Mouse (Mus musculus) limb, embryonic 11.5 days (tissue): ENCODE results near the gene Ankrd55. TPM values are rescaled to one million over a fixed set of nuclear protein-coding genes. Genes with fewer than 3 reads are reported as not detected.

Experiments
- ATAC-seq: fragments of 200-750 bp; cut with Nextera tagmentation; 2 replicates; pipeline ENCODE4 v1.8.0; 2017; ENCODE audit warnings: low read depth; ENCODE audit not compliant: insufficient number of reproducible peaks, low FRiP score, low TSS enrichment
- DNase-seq: peaks from one replicate; pipeline ENCODE4 v3.0.0-alpha.2; 2015; ENCODE audit warnings: low spot score
- H3K27ac ChIP-seq: fragments of 300-500 bp; sonication (generic); replicated peaks from 2 replicates; pipeline ENCODE4 v1.5.1; 2014; ENCODE audit warnings: low read depth, mild to moderate bottlenecking, low read length
- H3K27me3 ChIP-seq: fragments of 300-500 bp; sonication (generic); 2 replicates; pipeline ENCODE4 v1.6.1; 2014; ENCODE audit warnings: mild to moderate bottlenecking, low read length, mixed read lengths; ENCODE audit not compliant: control insufficient read depth, insufficient read depth
- H3K36me3 ChIP-seq: fragments of 300-500 bp; sonication (generic); 2 replicates; pipeline ENCODE4 v1.6.1; 2014; ENCODE audit warnings: mild to moderate bottlenecking, low read length, moderate library complexity, mixed read lengths; ENCODE audit not compliant: control insufficient read depth, insufficient read depth
- H3K4me1 ChIP-seq: fragments of 300-500 bp; sonication (generic); 2 replicates; pipeline ENCODE4 v1.6.1; 2014; ENCODE audit warnings: low read length, mixed read lengths; ENCODE audit not compliant: control insufficient read depth, insufficient read depth
- H3K4me2 ChIP-seq: fragments of 300-500 bp; sonication (generic); 2 replicates; pipeline ENCODE4 v1.6.1; 2014; ENCODE audit warnings: low read depth, mild to moderate bottlenecking, moderate library complexity; ENCODE audit not compliant: severe bottlenecking
- H3K4me3 ChIP-seq: fragments of 300-500 bp; sonication (generic); 2 replicates; pipeline ENCODE4 v1.5.1; 2014; ENCODE audit warnings: low read depth, low read length
- H3K9ac ChIP-seq: fragments of 300-500 bp; sonication (generic); 2 replicates; pipeline ENCODE4 v1.6.1; 2014; ENCODE audit warnings: mild to moderate bottlenecking, low read length
- H3K9me3 ChIP-seq: fragments of 300-500 bp; sonication (generic); 2 replicates; pipeline ENCODE4 v1.6.1; 2016; ENCODE audit warnings: low read length; ENCODE audit not compliant: control insufficient read depth
- WGBS: fragments of 180-500 bp; shearing (Covaris S2); extraction: QIAGEN DNeasy Blood & Tissue Kit; methylation state at CpG from one replicate; pipeline ENCODE4 v1.1.7; 2014; 5-methylcytosine and 5-hydroxymethylcytosine counted together
- polyA plus RNA-seq: library from polyadenylated mRNA; unstranded; fragments of >200 nt; fragmentation: Nextera tagmentation; extraction: Ambion mirVana; gene quantifications from 2 replicates; pipeline ENCODE4 v1.2.1, GENCODE M21; 2014

The Ankrd55 gene
- polyA plus RNA-seq, 1 experiment from 2014 or later, result 0.20 TPM

DNA sequence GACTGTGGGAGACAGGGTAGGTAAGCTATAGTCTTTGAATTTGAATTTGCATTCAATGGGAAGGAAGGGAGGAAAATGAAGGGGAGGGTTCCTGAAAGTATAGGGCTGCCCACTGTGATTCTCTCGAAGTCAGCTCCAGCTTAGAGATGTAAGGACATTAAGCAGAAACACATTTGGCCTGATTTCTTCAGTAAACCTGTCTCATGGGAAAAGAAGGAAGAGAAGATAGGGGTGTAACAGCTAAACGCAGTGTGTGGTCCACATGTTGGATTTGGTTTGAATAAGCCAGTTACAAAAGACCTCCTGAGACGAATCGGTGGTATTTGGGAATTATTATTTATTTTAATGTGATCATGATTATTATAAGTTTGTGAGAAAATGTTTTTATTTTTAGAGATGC, 120.5 kb downstream of the Ankrd55 start:
- H3K4me2 ChIP-seq, result no peak overlapping the region
- H3K4me1 ChIP-seq, result no peaks in the 10 kb centered on the region; the same call in 1 of the 2 replicates
- DNase-seq, result no peak
- H3K27me3 ChIP-seq, result no peaks in the 10 kb centered on the region
- 90% methylated on average over 4 of the region's 4 CpGs for WGBS
- H3K9me3 ChIP-seq, result no peaks in the 10 kb centered on the region
- H3K36me3 ChIP-seq, result no peaks in the 10 kb centered on the region
- ATAC-seq, result no peak
- no peak overlapping the region for H3K4me3 ChIP-seq
- no peak overlapping the region for H3K27ac ChIP-seq
- no peak overlapping the region for H3K9ac ChIP-seq

DNA sequence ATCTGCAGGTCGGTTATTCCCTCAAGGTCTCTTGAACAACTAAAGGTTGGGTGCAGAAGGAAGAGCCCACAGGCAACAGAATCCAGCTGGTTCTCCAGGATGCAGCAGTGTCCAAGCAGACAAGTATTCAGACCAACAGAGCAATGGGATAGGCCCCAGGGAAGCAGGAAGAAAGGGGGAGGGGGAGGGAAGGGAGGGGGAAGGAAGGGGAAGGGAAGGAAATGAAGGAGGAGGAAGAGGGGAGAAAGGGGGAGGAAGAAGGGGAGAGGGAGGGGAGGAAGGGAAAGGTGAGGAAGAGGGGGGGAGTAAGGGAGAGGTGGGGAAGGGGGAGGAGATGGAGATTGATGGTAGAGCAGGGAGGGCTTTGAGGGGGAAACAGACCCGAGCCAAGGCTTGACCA, 121.1 kb downstream of the Ankrd55 start:
- WGBS, result 86% methylated on average over 2 of the region's 2 CpGs
- ATAC-seq (no peak), DNase-seq (no peak)
- Histone ChIP-seq H3K4me2 (no peak overlapping the region), H3K9me3 (no peaks in the 10 kb centered on the region), H3K9ac (no peak overlapping the region), H3K4me3 (no peak overlapping the region), H3K27ac (no peak overlapping the region), H3K27me3 (no peaks in the 10 kb centered on the region), H3K36me3 (no peaks in the 10 kb centered on the region), H3K4me1 (no peaks in the 10 kb centered on the region; the same call in 1 of the 2 replicates)

GRCm38 (mm10) chr13:112409851-112410250, 121.6 kb downstream of the Ankrd55 start:
- Histone ChIP-seq H3K9me3 (no peaks in the 10 kb centered on the region), H3K9ac (no peak overlapping the region), H3K27me3 (no peaks in the 10 kb centered on the region), H3K36me3 (no peaks in the 10 kb centered on the region), H3K27ac (no peak overlapping the region), H3K4me2 (no peak overlapping the region), H3K4me3 (no peak overlapping the region), H3K4me1 (no peaks in the 10 kb centered on the region; the same call in 1 of the 2 replicates)
- ATAC-seq (no peak), DNase-seq (no peak)
- WGBS, result 93% methylated on average over 1 of the region's 1 CpGs

DNA sequence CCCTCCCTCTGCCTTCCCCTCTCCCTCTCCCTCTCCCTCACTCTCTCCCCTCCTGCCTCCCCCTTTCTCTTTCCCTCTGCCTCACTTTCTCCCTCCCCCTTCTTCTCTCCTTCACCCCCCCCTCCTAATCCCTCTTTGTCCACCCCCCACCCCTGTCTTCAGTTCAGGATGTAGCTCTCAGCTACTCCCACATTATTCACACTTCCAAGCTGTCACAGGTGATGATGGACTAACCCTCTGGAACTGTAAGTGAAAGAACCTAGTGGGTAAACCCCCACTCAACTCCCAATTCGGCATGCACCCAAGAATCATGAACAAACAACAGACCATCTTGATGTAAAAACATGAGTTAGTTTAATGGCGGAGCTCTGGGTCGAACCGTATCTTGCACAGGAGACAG, 122.2 kb downstream of the Ankrd55 start:
- Histone ChIP-seq H3K9me3 (no peaks in the 10 kb centered on the region), H3K9ac (no peak overlapping the region)
- ATAC-seq, result no peak

DNA sequence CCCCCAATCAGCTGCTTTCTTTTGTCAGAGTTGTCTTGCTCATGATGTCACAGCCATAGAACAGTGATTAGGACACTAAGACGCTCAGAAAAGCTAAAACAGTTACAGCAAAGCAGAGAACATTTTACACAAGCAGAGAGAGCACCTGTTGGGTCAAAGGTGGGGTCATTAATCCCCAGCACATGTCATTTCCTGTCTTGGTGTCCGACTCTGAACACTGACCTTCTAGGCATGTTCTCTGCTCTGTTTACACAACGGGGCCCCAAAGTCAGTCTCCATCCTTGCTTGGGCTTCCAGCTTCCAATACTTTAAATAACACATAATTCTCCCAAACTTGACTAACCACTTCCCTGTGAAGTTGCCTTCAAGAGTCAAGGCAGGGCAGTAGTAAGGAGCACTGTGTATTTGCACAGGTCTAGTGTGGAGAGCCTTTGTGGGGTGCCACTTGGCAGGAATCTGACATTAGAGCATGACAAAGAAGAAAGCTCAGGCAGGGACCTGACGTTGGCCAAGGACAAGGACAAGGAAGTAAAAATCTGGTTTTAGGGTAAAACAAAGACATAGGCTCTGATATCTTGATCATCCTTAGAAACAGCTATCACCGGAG, 123.1 kb downstream of the Ankrd55 start:
- WGBS, result 61% methylated on average over 5 of the region's 5 CpGs
- Histone ChIP-seq H3K9ac (no peak overlapping the region), H3K4me1 (peaks cover 3% of the 10 kb centered on the region; the same call in 1 of the 2 replicates), H3K27ac (no peak overlapping the region), H3K4me2 (no peak overlapping the region), H3K36me3 (no peaks in the 10 kb centered on the region), H3K9me3 (no peaks in the 10 kb centered on the region), H3K27me3 (no peaks in the 10 kb centered on the region), H3K4me3 (no peak overlapping the region)
- no peak for DNase-seq
- no peak for ATAC-seq

More for the DNA sequence above, 122.2 kb downstream of the Ankrd55 start:
- 96% methylated on average over 4 of the region's 4 CpGs for WGBS
- no peak for DNase-seq
- Histone ChIP-seq H3K4me2 (no peak overlapping the region), H3K36me3 (no peaks in the 10 kb centered on the region), H3K27me3 (no peaks in the 10 kb centered on the region), H3K27ac (no peak overlapping the region), H3K4me1 (no peaks in the 10 kb centered on the region; the same call in 1 of the 2 replicates), H3K4me3 (no peak overlapping the region)

DNA sequence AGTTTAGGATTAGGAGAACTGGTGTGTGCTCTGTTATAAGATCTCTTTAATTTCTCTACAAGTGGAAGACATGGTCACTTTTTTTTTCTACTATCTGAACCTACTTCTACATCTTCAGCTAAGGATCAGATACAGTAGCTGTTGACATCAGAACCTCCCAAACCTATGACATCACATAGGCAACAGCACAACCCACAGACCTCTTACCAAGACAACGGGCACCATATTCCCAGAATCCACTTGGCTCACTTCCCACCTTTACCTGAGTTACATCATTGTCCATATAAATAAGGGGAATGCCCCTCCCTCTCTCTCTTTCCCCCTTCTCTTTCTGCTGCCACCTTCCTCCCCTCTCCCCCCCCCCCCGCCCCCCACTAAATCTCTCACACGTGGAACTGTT, 124.0 kb downstream of the Ankrd55 start:
- ATAC-seq, result no peak
- Histone ChIP-seq H3K27me3 (no peaks in the 10 kb centered on the region), H3K4me2 (no peak overlapping the region), H3K4me3 (no peak overlapping the region), H3K4me1 (peaks cover 4% of the 10 kb centered on the region; the same call in 1 of the 2 replicates), H3K27ac (no peak overlapping the region), H3K36me3 (no peaks in the 10 kb centered on the region), H3K9me3 (no peaks in the 10 kb centered on the region), H3K9ac (no peak overlapping the region)
- 77% methylated on average over 2 of the region's 3 CpGs for WGBS
- DNase-seq, result no peak

- H3K9ac ChIP-seq, result no peak overlapping the region
- peaks cover 5% of the 10 kb centered on the region; the same call in 1 of the 2 replicates for H3K4me1 ChIP-seq
- H3K36me3 ChIP-seq, result no peaks in the 10 kb centered on the region
- no peaks in the 10 kb centered on the region for H3K27me3 ChIP-seq
- no peak overlapping the region for H3K27ac ChIP-seq
- H3K4me3 ChIP-seq, result no peak overlapping the region
- WGBS, result 78% methylated on average over 5 of the region's 5 CpGs
- no peak for DNase-seq
- ATAC-seq, result no peak
- H3K9me3 ChIP-seq, result no peaks in the 10 kb centered on the region
- no peak overlapping the region for H3K4me2 ChIP-seq
Measured at GRCm38 (mm10) chr13:112412824-112413223, 124.6 kb downstream of the Ankrd55 start.

GRCm38 (mm10) chr13:112413611-112414010, 125.4 kb downstream of the Ankrd55 start:
- no peak overlapping the region for H3K4me3 ChIP-seq
- no peaks in the 10 kb centered on the region for H3K27me3 ChIP-seq
- H3K27ac ChIP-seq, result no peak overlapping the region
- 67% methylated on average over 8 of the region's 8 CpGs for WGBS
- ATAC-seq (no peak), DNase-seq (no peak)
- no peak overlapping the region for H3K9ac ChIP-seq
- peaks cover 5% of the 10 kb centered on the region; the same call in 1 of the 2 replicates for H3K4me1 ChIP-seq
- H3K36me3 ChIP-seq, result no peaks in the 10 kb centered on the region
- no peak overlapping the region for H3K4me2 ChIP-seq
- H3K9me3 ChIP-seq, result no peaks in the 10 kb centered on the region

DNA sequence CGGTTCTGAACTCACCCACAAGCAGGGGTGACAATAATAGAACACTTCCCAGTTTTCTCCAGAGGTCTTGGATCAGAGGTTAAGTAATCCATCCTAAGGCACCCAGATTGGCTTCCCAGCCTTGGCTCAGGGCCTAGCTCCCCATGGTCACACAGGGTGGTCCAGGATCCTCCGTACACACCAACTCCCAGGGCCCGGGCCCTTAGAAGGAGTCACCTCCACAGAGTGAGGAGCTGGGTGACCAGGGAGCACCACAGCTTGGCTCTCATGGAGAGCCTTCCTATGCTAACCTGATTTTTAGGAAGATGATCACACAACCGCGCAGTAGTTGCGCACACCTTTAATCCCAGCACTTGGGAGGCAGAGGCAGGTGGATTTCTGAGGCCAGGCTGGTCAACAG, 127.6 kb downstream of the Ankrd55 start:
- no peak overlapping the region for H3K4me3 ChIP-seq
- peaks cover 5% of the 10 kb centered on the region; the same call in 1 of the 2 replicates for H3K4me1 ChIP-seq
- H3K27ac ChIP-seq, result no peak overlapping the region
- H3K36me3 ChIP-seq, result no peaks in the 10 kb centered on the region
- H3K27me3 ChIP-seq, result no peaks in the 10 kb centered on the region
- H3K4me2 ChIP-seq, result no peak overlapping the region
- H3K9me3 ChIP-seq, result no peaks in the 10 kb centered on the region
- no peak overlapping the region for H3K9ac ChIP-seq
- 84% methylated on average over 6 of the region's 6 CpGs for WGBS
- DNase-seq (no peak), ATAC-seq (no peak)
